Mouse (Mus musculus) left cerebral cortex, postnatal 36 days (tissue): ENCODE data around the gene Slc6a21. TPM values are rescaled to one million over a fixed set of nuclear protein-coding genes. Genes with fewer than 3 reads are reported as not detected.

Experiments
- DNase-seq, 2 experiments: peaks; one replicate each; pipeline ENCODE4 v3.0.0; 2021 to 2022; ENCODE audit warnings: low spot score in 2 of 2, mixed read lengths in 1 of 2
- intact Hi-C: fragments of 180-260 bp; cut with DNase I; formaldehyde crosslinking; loops from one replicate; pipeline ENCODE4 v1.15.1; 2025
- total RNA-seq, 2 experiments: library from RNA; stranded (reverse); gene quantifications; 2 replicates each; pipeline ENCODE4 v1.2.3; 2021

Slc6a21 gene
- total RNA-seq, 2 experiments from 2014 or later = not detected

- intact Hi-C loops = loop anchor here (5.0 to 10.0 kb wide), 2 partner anchors 33 to 85 kb away; partner anchors contain the start of gene Snrnp70
- no peak for DNase-seq
Observed at GRCm38 (mm10) chr7:45309455-45309854, 32.1 kb downstream of the Slc6a21 start.

- intact Hi-C loops = no loop called here
- DNase-seq = no peak
Observed at GRCm38 (mm10) chr7:45312023-45312422, 34.7 kb downstream of the Slc6a21 start.

GRCm38 (mm10) chr7:45312686-45313453 is 35.6 kb downstream of the Slc6a21 start:
- intact Hi-C loops = no loop called here
- DNase-seq = no peak

DNA sequence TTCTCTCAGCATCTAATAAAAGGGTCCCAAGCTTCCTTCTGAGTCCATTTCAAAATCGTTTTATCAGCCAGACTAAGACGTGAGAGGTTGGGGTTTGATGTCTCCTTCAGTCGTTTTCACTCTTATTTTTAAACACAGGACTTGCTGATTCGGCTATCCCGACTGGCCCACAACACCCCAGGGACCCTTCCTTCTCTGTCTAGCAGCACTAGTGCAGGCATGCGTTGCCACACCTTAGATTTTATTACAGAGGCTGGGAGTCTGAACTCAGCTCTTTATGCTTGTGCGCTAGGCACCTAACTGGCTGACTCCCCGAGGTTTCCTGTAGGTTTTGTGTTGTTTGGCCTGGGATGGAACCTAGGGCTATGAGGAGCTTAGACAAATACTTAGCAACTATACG is 36.2 kb downstream of the Slc6a21 start:
- DNase-seq = no peak
- intact Hi-C loops = no loop called here

DNA sequence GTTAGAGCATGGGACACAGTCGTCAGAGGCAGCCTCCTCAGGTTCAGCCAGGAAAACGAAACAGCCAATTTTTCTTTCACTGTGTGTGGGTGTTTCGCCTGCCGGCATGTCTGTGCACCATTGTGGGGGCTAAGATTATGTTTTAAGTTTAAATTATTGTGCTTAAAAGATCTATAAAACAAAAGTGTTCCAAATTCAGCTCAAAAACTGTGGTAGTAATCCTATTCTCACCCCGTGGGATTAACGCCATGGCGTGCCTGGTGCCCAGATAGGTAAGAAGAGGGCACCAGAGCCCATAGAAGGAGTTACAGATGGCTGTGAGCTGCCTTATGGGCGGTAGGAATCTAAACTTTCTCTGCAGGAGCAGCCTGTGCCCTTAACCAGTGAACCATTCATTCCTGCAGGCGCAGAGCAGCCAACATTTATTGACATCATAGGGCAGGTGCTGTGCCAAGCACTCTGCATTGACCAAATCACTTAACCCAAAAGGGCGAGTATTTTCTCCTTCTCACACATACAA is 37.9 kb downstream of the Slc6a21 start:
- intact Hi-C loops = no loop called here
- DNase-seq = peak; percentile 54 to 62

GRCm38 (mm10) chr7:45316536-45316935 is 39.2 kb downstream of the Slc6a21 start:
- intact Hi-C loops = no loop called here
- DNase-seq = no peak

- intact Hi-C loops = no loop called here
- DNase-seq = no peak
Observed at GRCm38 (mm10) chr7:45322245-45322644, 44.9 kb downstream of the Slc6a21 start.

GRCm38 (mm10) chr7:45323069-45323468 is 45.8 kb downstream of the Slc6a21 start:
- intact Hi-C loops = no loop called here

GRCm38 (mm10) chr7:45325800-45326199 is 48.5 kb downstream of the Slc6a21 start:
- intact Hi-C loops = no loop called here
- no peak for DNase-seq

More at GRCm38 (mm10) chr7:45323069-45323468, 45.8 kb downstream of the Slc6a21 start:
- no peak for DNase-seq

DNA sequence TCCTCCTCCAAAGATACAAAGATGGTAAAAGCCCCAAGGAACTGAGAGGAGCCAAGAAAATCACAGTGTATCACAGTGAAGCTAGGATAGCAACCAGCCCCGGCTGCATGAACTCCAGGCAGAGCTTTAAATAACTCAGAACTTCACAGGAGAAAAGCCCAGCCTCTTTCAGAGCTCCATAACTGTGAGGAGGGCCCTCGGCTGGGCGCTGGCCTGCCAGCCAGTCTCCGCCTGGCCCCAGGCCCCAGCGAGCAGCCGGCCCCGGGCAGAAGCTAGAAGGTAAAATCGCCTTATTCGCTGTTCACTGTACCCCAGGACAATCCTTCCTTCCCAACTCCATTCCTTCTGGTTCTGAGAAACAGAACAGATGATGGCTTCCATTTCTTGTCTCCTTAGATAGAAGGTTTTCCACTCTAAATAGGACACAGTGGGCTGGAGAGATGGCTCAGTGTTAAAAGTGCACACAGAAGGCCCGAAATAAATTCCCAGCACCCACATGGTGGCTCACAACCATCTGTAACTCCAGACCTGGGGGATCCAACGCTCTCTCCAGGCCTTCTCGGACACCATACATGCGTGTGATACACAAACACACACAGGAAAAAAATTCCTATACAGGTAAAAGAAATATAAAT is 51.6 kb downstream of the Slc6a21 start:
- intact Hi-C loops = no loop called here
- peak in 1 of 2 experiments; percentile 40 for DNase-seq

DNA sequence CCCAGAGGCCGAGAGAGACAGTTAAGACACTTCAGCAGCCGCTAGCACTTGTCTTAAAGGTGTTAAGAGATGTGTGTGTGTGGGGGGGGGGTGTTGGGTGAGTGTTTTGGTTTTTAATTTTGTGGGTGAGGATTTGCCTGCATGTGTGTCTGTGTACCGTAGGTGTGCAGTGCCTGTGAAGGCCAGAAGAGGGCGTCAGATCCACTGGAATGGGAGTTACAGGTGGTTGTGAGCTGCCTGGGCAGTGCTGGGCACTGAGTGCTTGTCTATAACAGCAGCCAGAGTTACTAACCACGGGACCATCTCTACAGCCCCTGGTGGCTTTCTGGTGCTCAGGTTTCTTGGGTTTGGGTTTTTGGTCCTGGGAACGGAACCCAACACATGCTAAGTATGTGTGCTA is 54.2 kb downstream of the Slc6a21 start:
- DNase-seq = no peak
- intact Hi-C loops = no loop called here

- no peak for DNase-seq
- intact Hi-C loops = no loop called here
Observed at GRCm38 (mm10) chr7:45332685-45333425, 55.5 kb downstream of the Slc6a21 start.

DNA sequence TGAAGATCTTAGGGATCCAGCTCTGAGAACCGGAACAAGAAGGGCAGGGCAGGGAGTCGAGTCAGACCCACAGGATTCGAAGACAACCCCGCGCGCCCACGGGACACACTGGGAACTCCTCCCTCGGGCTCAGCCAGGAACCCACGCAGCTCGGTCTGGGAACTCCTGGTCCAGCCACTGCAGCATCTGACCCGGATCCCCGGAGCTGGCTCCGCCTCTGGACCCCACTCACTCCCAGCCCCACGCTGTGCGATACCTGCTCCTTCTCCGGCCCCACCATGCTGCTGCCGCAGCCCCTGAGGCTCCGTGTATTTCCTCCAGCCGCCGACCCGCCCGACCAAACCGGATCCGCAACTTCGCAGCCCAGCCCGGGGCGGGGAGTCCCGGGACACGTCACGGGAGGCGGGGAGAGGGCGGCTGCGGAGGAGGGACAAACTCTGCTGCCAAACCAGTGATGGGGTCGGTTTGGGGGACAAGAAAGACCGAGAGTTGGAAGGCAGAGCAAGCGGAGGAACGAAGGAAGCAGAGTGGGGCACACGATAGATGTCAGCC is 56.2 kb downstream of the Slc6a21 start, which contains the start of gene Trpm4:
Gene Trpm4 (minus strand): TSS at position 350 of the 552 bp plus-strand sequence.
- DNase-seq = peak; percentile 77 to 81
- intact Hi-C loops = no loop called here

DNA sequence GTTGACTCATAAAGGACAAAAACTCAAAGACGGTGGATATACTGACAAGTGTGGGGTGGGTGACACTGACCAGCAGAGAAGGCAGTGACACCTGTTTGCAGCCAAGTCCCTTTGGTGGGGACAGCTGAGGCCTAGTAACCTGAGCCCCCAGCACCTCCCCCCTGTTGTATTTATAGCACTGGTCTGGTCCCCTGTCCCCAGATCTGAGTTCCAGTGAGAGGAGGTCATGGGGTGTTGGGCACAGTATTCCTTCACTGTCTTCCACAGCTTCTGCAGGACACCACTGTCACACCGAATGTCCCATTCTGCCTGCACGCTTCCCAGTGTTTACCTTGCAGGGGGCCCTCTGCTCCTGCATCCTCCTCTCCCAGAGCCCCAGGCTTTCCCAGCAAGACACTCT is 57.3 kb downstream of the Slc6a21 start:
- no peak for DNase-seq
- intact Hi-C loops = no loop called here

DNA sequence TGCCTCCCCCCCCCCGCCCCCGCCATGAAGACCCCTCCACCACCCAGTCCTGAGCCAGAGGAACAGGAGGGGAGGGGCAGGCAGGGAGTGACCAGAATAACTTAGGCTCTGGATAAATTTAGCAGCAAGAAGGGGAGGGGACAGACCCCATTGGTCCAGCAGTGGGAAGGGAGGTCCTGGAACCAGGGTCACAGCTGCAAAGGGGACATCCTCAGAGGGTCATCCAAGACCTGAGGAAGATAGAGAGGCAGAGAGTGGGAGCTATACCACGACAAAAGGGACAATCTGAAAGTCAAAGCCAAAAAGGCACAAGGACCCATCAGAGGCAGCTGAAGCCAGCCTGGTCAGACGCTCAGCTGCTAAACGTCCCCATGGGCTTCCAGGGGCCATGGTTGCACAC is 57.7 kb downstream of the Slc6a21 start, which contains the start of gene Hrc:
Gene Hrc (plus strand): TSS at position 235 of the 400 bp plus-strand sequence.
- intact Hi-C loops = no loop called here

DNA sequence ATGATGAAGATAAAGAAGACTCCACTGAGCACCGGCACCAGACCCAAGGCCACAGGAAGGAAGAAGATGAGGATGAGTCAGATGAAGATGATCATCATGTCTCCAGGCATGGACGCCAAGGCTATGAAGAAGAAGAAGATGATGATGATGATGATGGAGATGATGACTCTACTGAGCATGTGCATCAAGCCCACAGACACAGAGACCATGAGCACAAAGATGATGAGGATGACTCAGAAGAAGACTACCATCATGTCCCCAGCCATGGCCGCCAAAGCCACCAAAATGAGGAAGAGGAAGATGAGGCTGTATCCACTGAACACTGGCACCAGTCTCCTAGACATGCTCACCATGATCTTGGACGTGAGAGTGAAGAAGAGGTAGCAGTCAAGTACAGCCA is 59.0 kb downstream of the Slc6a21 start:
- DNase-seq = no peak
- intact Hi-C loops = no loop called here

More for the DNA sequence above, 57.7 kb downstream of the Slc6a21 start, which contains the start of gene Hrc:
- no peak for DNase-seq

- intact Hi-C loops = no loop called here
- DNase-seq = no peak
Observed at GRCm38 (mm10) chr7:45337469-45337868, 60.2 kb downstream of the Slc6a21 start.

DNA sequence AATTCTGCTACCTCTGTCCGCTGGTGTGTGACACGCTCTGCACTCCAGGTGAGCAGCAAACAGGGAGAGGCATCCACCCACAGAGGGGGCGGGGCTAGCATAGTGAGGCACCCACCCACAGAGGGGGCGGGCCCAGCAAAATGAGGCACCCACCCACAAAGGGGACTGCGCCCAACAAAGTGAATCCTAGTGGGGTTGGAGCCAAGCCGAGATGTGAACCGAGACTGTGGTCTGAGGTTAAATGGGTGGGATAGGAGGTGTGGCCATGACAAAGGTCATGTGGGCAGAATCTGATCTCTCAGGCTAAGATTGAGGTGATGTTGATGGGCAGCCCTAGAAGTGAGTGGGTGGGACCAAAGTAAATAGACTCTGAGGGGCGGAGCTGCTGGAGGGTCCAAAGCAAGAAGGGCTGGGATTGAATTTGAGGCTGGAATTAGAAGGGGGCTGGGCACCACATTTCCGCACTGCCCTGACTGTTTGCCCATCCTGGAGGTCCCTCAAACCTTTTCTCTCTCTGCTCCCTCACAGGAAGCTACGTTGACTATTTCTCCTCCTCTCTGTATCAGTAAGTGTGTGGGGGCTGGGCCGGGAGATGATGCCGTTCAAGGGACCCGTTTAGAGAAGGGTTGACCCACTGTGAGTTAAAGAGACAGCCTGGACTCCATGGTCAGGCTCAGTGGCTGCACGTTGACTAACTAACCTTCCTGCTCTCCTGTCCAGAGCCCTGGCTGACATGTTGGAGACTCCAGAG is 61.0 kb downstream of the Slc6a21 start:
- intact Hi-C loops = no loop called here
- DNase-seq = peak in 1 of 2 experiments; percentile 43
